Mouse (Mus musculus) spleen, postnatal 4 days (tissue): Measurements from ENCODE around the gene Rap2c.

ENCODE experiments used
- DNase-seq, 2 experiments: peaks; one replicate each; pipeline ENCODE4 v3.0.0; 2022; ENCODE audit warnings: low spot score in 2 of 2

The Rap2c gene

DNA sequence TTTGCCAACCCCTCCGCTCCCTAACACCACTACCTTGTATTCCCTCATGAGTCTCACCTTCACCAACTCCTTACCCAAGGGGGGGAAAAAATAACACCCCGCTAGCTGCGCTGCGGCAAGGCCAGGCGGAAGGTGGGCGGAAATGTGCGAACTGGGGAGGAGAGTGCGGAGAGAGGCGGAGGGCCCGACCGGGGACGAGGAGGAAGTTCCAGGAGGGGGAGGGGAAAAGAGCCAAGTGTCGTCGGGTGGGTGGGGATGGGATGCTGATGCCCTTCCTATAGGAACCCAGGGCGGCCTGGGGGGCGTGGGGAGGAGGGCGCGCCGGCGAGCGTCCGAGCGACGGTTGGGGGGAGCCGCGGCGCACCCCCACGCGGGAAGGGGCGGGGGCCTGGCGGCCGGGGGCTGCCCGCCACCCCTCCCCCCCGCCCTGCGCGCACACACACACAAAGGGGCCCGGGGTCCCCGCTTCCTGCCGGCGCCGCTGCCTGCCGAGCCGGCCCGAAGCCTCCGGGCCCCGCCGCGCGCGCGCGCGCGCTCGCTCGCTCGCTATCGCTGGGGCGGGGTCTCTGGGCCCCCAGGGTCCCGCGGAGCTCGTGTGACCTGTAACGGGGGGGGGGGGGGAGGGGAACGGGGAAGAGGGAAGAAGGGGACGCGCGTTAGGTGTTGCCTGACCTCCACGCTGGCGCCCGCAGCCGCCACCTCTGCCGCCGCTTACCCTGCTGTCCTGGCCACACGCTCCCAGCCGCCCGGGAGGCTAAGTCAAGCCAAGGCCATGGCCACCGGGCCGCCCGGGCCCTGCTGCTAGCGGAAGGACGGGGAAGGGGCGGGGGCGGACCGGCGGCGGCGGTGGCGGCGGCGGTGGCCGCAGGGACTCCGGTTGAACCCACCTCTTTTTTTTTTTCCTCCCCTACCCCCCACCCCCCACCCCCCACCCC is at the start of gene Rap2c:
TSS of gene Rap2c (minus strand) at position 168 of the 935 bp plus-strand sequence.
- DNase-seq, result peak; percentile 63 to 79

- DNase-seq, result no peak
Measured at GRCm38 (mm10) chrX:51066539-51067286, 48.9 kb upstream of the Rap2c start.

DNA sequence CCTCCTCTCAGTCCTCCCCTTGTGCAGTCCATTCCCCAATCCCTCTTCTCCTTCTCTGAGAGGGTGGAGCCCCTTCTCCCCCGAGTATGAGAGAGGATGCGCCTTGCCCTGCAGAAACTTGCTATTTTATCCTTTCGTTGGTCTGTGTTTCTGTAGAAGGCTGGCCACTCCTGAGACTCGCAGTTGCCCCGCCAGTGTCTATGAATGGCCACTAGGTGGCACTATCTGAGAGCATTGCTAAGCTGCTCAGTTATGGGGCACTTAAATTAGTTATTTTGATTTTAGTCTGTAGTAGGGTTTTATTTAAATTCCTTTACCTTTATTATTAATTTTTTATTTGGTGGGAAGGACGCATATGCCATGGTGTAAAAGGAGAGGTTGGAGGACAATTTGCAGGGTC is 48.0 kb upstream of the Rap2c start:
- peak; percentile 22 to 68 for DNase-seq

GRCm38 (mm10) chrX:51065158-51065664 is 47.4 kb upstream of the Rap2c start:
- DNase-seq, result no peak

GRCm38 (mm10) chrX:51060220-51060619 is 42.4 kb upstream of the Rap2c start:
- DNase-seq, result no peak

- no peak for DNase-seq
Measured at GRCm38 (mm10) chrX:51058741-51059140, 40.9 kb upstream of the Rap2c start.

GRCm38 (mm10) chrX:51058317-51058716 is 40.5 kb upstream of the Rap2c start:
- DNase-seq, result no peak

DNA sequence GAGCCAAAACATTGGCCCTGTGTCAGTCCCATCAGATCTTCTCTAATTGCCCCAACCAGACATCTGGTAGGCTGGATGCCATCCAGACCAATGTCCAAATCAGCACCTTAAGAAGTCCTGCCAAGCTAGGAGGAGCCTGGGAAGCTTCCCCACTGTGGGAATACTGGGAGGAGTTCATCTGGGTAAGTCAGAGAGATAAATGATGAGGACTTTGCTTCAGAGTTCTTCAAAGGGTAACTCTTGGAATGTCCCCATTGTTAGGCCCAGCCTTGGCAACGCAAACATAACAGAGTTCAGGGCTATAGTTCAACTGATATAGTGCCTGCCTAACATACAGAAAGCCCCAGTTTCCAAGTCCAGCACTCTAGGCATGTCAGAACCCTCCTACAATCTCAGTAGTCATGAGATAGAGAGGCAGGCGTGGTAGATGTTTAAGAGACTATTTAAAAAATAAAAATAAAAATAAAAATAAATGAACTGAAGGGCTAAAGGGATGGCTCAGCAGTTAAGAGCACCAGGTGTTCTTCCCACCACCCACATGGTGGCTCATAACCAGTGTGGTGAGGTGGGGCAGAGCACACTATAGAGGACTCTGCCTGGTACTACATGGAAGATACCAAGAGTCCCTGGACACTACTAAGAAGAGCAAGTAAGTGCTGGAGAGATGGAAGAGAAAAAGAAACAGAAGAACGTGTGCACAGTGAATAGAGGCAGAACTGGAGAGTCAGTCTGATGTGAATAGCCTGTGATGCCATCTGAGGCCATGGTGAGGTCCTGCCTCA is 34.1 kb upstream of the Rap2c start:
- no peak for DNase-seq

GRCm38 (mm10) chrX:51035678-51036209 is 17.9 kb upstream of the Rap2c start:
- DNase-seq, result no peak

- peak; percentile 51 to 66 for DNase-seq
Measured at GRCm38 (mm10) chrX:51019884-51020283, 2.1 kb upstream of the Rap2c start.

GRCm38 (mm10) chrX:51018786-51019179 is 965 bp upstream of the Rap2c start:
- DNase-seq, result peak; percentile 74 to 86

DNA sequence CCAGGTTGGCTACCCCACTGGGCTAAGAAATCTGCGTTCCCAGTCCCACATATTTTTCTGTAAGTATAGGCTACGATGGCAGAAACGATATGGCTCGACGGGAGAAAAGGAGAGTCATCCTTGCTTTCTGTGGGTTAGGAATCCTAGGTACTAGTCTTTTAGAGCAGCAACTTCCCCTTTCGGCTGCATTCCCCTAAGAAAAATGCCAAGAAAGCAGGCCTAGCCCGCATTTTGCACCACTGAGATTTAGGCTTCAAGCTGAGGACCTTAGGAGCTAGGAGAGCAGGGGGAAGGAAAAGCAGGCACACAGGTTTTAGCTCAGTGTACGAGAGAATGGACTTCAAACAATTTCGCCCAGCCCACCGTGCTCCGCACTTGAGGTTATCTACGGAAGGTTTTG is 892 bp downstream of the Rap2c start:
- DNase-seq, result no peak

GRCm38 (mm10) chrX:51012280-51012679 is 5.5 kb downstream of the Rap2c start:
- DNase-seq, result no peak

DNA sequence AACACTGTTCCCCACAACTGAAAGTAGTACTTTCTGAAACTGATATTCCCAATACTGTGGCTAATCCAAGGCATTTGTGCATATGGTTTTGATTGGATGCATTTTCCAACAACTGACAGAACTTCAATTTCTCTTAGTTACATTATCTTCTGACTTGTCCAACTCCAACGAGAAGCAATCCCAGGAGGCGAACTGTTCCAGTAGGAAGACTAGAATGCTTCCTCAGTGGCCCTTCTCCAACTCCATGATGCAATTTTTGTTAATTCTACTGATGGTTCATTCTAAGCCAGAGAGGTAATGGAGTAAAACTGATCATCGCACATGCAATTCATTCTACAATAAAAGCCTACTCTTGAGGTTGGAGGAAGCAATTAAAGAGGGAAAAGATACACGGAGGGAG is 7.5 kb downstream of the Rap2c start:
- DNase-seq, result no peak

GRCm38 (mm10) chrX:51000791-51001190 is 17.0 kb downstream of the Rap2c start:
- DNase-seq, result no peak

GRCm38 (mm10) chrX:50995310-50995709 is 22.5 kb downstream of the Rap2c start:
- DNase-seq, result no peak

DNA sequence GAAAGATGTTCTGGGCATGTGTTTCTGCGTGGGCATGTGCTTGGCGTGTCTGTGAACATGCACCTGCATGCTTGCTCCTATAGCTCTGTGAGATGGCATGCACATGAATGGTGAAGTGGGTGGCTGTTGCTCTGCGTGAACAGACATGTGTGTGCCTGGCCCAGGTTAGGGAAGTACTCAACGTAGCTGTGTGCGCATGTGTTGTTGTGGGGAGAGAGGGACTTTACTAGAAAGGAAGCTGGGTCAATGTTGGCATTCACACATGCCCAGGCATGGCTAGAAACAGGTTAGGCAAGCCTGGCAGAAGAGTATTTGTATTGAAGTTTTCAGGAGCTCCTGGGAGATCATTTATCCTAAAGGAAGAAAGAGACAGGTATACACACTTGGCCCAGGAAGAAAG is 26.5 kb downstream of the Rap2c start:
- DNase-seq, result no peak

DNA sequence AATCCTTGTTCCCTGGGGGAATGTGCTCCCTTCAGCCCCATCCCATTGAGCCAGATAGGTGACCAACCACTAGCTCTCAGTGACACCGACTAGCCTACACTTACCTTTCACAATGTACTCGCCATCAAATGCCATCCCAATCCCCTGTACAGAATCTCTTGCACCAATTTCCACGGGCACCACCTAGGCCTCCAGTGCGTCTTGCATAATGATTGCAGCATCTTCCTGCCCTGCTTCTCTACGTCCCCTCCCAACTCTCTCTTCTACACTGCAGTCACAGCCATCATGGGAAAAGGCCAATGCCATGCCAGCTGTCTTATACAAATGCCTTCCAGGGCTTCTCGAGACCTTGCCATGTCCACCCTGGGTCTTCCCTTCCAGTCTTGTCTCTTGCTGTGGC is 27.9 kb downstream of the Rap2c start:
- no peak for DNase-seq

DNA sequence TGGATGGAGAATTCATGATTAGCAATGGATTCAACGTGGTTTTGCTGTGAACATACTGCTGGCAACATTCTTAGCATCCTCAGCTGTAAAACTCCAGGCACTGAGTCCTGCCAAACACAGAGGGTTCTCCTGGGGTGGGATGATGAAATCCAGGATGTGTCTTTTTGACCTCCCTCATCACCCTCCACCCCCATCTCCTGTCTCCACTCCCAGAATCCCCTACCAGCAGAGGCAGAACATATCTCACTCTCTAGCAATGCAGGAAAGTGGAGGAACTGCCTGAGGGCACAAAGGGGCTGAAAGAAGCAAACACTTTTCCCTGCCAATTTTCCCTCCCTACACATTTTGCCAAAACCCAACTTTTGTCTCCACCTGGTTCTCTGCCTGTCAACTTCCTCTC is 29.2 kb downstream of the Rap2c start:
- no peak for DNase-seq

DNA sequence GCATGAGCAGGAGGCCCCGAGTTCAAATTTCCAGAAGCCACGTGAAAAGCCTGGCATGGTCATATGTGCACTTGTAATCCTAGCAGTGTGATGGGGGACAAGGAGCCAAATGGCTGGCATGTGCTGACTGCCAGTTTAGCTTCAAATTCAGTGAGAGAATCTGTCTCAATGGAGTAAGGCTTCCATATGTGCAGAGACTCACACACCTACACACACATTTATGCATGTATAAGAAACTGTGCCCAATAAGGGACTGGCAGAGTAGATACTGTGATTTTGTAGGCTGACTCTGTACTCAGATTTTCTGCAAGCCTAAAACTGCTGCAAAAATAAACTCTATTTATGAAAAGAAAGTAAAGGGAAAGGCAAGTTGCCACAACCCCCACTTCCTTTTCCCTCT is 39.4 kb downstream of the Rap2c start:
- DNase-seq, result no peak

DNA sequence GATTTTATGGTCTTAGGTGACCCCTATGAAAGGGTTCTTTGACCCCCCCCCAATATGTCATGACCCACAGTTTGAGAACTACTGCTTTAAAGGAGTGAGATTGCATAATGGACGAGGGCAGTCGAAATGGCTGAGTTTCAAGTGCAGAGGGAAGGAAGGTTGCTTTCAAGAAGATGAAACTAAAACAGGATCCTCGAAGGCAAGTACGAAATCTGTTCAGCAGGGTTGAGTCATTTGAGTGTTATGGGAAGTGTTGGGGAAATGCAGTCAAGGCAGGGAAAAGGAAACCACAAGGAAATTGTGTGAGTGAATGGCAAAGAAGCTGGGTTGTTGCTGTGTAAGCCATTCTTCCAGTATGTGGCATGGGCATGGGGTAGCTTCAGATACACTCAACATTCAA is 45.7 kb downstream of the Rap2c start:
- DNase-seq, result no peak

- no peak for DNase-seq
Measured at GRCm38 (mm10) chrX:50969907-50970306, 47.9 kb downstream of the Rap2c start.
